Mouse (Mus musculus): ENCODE data around the gene Nkapl. TPM values are rescaled to one million over a fixed set of nuclear protein-coding genes. Genes with fewer than 3 reads are reported as not detected.
"Not testable (repeated sequence)": the region's sequence is repeated elsewhere in the genome, so short reads cannot be mapped to it uniquely, and the experiment has no call there.

The Nkapl gene
- 2.4 and 2.7 TPM in 2 replicates for polyA plus RNA-seq (2015; fragmentation: Nextera tagmentation; extraction: Ambion mirVana)

- peak; percentile 98 for ATAC-seq (ENCODE audit: low FRiP score, low TSS enrichment)
- 2% methylated on average over 54 of the region's 54 CpGs for WGBS
- no peaks in the 10 kb centered on the region for H3K36me3 ChIP-seq (ENCODE audit: control insufficient read depth, insufficient read depth, low read length)
- TF ChIP-seq EP300 (optimal IDR thresholded peaks at IDR 0.05) (no peak), CTCF (IDR thresholded peaks at IDR 0.05; ENCODE audit: low read depth) (no peak)
- H3K27me3 ChIP-seq (ENCODE audit: control insufficient read depth, insufficient read depth, low read length), result no peaks in the 10 kb centered on the region
- H3K9ac ChIP-seq (ENCODE audit: low read length), result peak within 1 kb of the TSS; percentile 68
- H3K4me3 ChIP-seq (ENCODE audit: low read depth, low read length), result peak within 1 kb of the TSS; percentile 66
- H3K27ac ChIP-seq (replicated peaks), result peak within 1 kb of the TSS; percentile 49; the same call in 1 of the 2 replicates
- no peaks in the 10 kb centered on the region for H3K4me1 ChIP-seq (replicated peaks; ENCODE audit: control insufficient read depth, insufficient read depth)
- H3K4me2 ChIP-seq (replicated peaks; ENCODE audit: low read depth), result peak within 1 kb of the TSS; percentile 94
- peak; percentile 91 for DNase-seq (ENCODE audit: low spot score)
- H3K9me3 ChIP-seq (ENCODE audit: control insufficient read depth, low read length), result no peaks in the 10 kb centered on the region
These were observed at the start of gene Nkapl for GRCm38 (mm10) chr13:21468061-21469019. Gene Nkapl (minus strand): TSS chr13:21468509.

GRCm38 (mm10) chr13:21506221-21506649, 37.9 kb upstream of the Nkapl start:
- Histone ChIP-seq H3K27me3 (ENCODE audit: control insufficient read depth, insufficient read depth, low read length) (no peaks in the 10 kb centered on the region), H3K4me1 (replicated peaks; ENCODE audit: control insufficient read depth, insufficient read depth) (no peaks in the 10 kb centered on the region), H3K9ac (ENCODE audit: low read length) (peak overlapping the region; percentile 43), H3K4me3 (ENCODE audit: low read depth, low read length) (peak overlapping the region; percentile 48), H3K27ac (replicated peaks) (peak overlapping the region; percentile 73; the same call in 1 of the 2 replicates), H3K9me3 (ENCODE audit: control insufficient read depth, low read length) (no peaks in the 10 kb centered on the region), H3K36me3 (ENCODE audit: control insufficient read depth, insufficient read depth, low read length) (no peaks in the 10 kb centered on the region), H3K4me2 (replicated peaks; ENCODE audit: low read depth) (peak overlapping the region; percentile 35)
- under 1% methylated on average over 21 of the region's 21 CpGs for WGBS
- DNase-seq (ENCODE audit: low spot score), result peak; percentile 93
- TF ChIP-seq CTCF (IDR thresholded peaks at IDR 0.05; ENCODE audit: low read depth) (no peak), EP300 (optimal IDR thresholded peaks at IDR 0.05) (no peak)
- peak; percentile 100 for ATAC-seq (ENCODE audit: low FRiP score, low TSS enrichment)

GRCm38 (mm10) chr13:21502296-21502695, 34.0 kb upstream of the Nkapl start:
- no peak for DNase-seq (ENCODE audit: low spot score)
- H3K27me3 ChIP-seq (ENCODE audit: control insufficient read depth, insufficient read depth, low read length), result no peaks in the 10 kb centered on the region
- H3K4me2 ChIP-seq (replicated peaks; ENCODE audit: low read depth), result no peak overlapping the region
- no peaks in the 10 kb centered on the region for H3K4me1 ChIP-seq (replicated peaks; ENCODE audit: control insufficient read depth, insufficient read depth)
- no peak overlapping the region for H3K9ac ChIP-seq (ENCODE audit: low read length)
- no peak for ATAC-seq (ENCODE audit: low FRiP score, low TSS enrichment)
- TF ChIP-seq CTCF (IDR thresholded peaks at IDR 0.05; ENCODE audit: low read depth), result no peak
- no peak for TF ChIP-seq EP300 (optimal IDR thresholded peaks at IDR 0.05)
- no peak overlapping the region for H3K27ac ChIP-seq (replicated peaks)
- H3K4me3 ChIP-seq (ENCODE audit: low read depth, low read length), result no peak overlapping the region
- H3K9me3 ChIP-seq (ENCODE audit: control insufficient read depth, low read length), result no peaks in the 10 kb centered on the region
- H3K36me3 ChIP-seq (ENCODE audit: control insufficient read depth, insufficient read depth, low read length), result no peaks in the 10 kb centered on the region
- WGBS, result 86% methylated on average over 5 of the region's 5 CpGs

DNA sequence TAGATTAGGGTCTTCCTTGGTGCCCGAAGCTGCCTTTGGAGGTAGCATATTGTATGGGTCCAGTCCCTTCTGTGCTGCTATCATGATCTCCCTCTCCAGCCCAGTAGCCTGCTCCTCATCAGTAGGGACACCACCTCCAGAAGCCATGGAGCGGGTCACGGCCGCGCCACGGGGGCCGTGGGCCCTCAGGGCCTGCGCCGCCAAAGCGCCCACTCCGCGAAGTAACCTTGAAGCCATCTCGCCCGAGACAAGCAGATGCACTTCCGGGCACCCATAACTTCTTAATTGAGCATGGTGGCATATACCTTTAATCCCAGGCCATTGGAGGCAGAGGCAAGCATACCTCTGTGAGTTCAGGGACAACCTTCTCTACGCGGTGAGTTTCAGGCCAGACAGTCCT, 32.9 kb upstream of the Nkapl start, which contains the start of gene Gm11273:
Gene Gm11273 (minus strand): TSS at position 237 of the 400 bp plus-strand sequence.
- not testable (repeated sequence) for H3K9ac ChIP-seq (ENCODE audit: low read length); H3K27ac ChIP-seq (replicated peaks); H3K9me3 ChIP-seq (ENCODE audit: control insufficient read depth, low read length); H3K27me3 ChIP-seq (ENCODE audit: control insufficient read depth, insufficient read depth, low read length); H3K4me2 ChIP-seq (replicated peaks; ENCODE audit: low read depth); H3K4me3 ChIP-seq (ENCODE audit: low read depth, low read length); H3K36me3 ChIP-seq (ENCODE audit: control insufficient read depth, insufficient read depth, low read length); H3K4me1 ChIP-seq (replicated peaks; ENCODE audit: control insufficient read depth, insufficient read depth); DNase-seq (ENCODE audit: low spot score); ATAC-seq (ENCODE audit: low FRiP score, low TSS enrichment)
- 95% methylated on average over 17 of the region's 17 CpGs for WGBS

DNA sequence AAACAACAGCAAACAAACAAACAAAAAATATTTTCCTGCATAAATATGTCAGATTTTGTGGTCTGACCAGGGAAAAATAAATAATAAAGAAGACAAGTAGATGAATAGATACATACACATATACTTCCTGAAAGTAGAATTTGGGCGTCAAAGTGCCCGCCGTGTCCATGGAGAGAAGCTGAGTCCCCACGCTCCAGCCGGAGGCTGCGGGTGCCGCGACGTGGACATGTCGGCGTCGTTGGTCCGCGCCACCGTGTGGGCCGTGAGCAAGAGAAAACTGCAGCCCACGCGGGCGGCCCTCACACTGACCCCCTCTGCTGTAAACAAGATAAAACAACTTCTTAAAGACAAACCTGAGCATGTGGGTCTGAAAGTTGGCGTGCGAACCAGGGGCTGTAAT, 26.8 kb upstream of the Nkapl start, which contains the start of gene AK157302:
Gene AK157302 (plus strand): TSS at position 144 of the 400 bp plus-strand sequence.
- DNase-seq (ENCODE audit: low spot score) (no peak), ATAC-seq (ENCODE audit: low FRiP score, low TSS enrichment) (no peak)
- no peak within 1 kb of the TSS for H3K27ac ChIP-seq (replicated peaks)
- H3K36me3 ChIP-seq (ENCODE audit: control insufficient read depth, insufficient read depth, low read length), result no peaks in the 10 kb centered on the region
- H3K27me3 ChIP-seq (ENCODE audit: control insufficient read depth, insufficient read depth, low read length), result no peaks in the 10 kb centered on the region
- TF ChIP-seq EP300 (optimal IDR thresholded peaks at IDR 0.05), result no peak
- TF ChIP-seq CTCF (IDR thresholded peaks at IDR 0.05; ENCODE audit: low read depth), result no peak
- H3K9me3 ChIP-seq (ENCODE audit: control insufficient read depth, low read length), result no peaks in the 10 kb centered on the region
- H3K9ac ChIP-seq (ENCODE audit: low read length), result no peak within 1 kb of the TSS
- no peak within 1 kb of the TSS for H3K4me3 ChIP-seq (ENCODE audit: low read depth, low read length)
- no peaks in the 10 kb centered on the region for H3K4me1 ChIP-seq (replicated peaks; ENCODE audit: control insufficient read depth, insufficient read depth)
- H3K4me2 ChIP-seq (replicated peaks; ENCODE audit: low read depth), result no peak within 1 kb of the TSS
- 94% methylated on average over 21 of the region's 21 CpGs for WGBS

GRCm38 (mm10) chr13:21492847-21493246, 24.5 kb upstream of the Nkapl start:
- Histone ChIP-seq H3K4me1 (replicated peaks; ENCODE audit: control insufficient read depth, insufficient read depth) (no peaks in the 10 kb centered on the region), H3K4me2 (replicated peaks; ENCODE audit: low read depth) (no peak overlapping the region), H3K4me3 (ENCODE audit: low read depth, low read length) (no peak overlapping the region), H3K9me3 (ENCODE audit: control insufficient read depth, low read length) (no peaks in the 10 kb centered on the region), H3K27ac (replicated peaks) (no peak overlapping the region), H3K27me3 (ENCODE audit: control insufficient read depth, insufficient read depth, low read length) (no peaks in the 10 kb centered on the region), H3K36me3 (ENCODE audit: control insufficient read depth, insufficient read depth, low read length) (no peaks in the 10 kb centered on the region), H3K9ac (ENCODE audit: low read length) (no peak overlapping the region)
- 75% methylated on average over 5 of the region's 5 CpGs for WGBS
- ATAC-seq (ENCODE audit: low FRiP score, low TSS enrichment) (no peak), DNase-seq (ENCODE audit: low spot score) (no peak)
- TF ChIP-seq CTCF (IDR thresholded peaks at IDR 0.05; ENCODE audit: low read depth) (no peak), EP300 (optimal IDR thresholded peaks at IDR 0.05) (no peak)

Data from stomach, postnatal 0 days (tissue).